8 mouse cellular contexts compared by ENCODE assay signal in genomic region chr2:164745843-164746479, GRCm38 (mm10). TPM values are rescaled to one million over a fixed set of nuclear protein-coding genes. Genes with fewer than 3 reads are reported as not detected.
DNase-seq lines count a peak whose midpoint lies in the region; ATAC-seq and TF ChIP-seq lines count a peak whose summit lies in the region.

Gene Wfdc3, minus strand, starts transcription at chr2:164745931.
Gene Dnttip1, plus strand, starts transcription at chr2:164745983.

- peak within 1 kb of the TSS; percentile 86 for H3K4me3 ChIP-seq in gastrocnemius, adult 2 months
- H3K4me3 ChIP-seq in hindbrain, embryonic 16.5 days (ENCODE audit: low read length), result peak within 1 kb of the TSS; percentile 97

- intact Hi-C loops in gastrocnemius, adult 2 months (cut with DNase I), result no loop called here

- H3K4me1 ChIP-seq in hindbrain, embryonic 16.5 days (ENCODE audit: control insufficient read depth, insufficient read depth, low read depth, low read length), result peaks cover 20% of the 10 kb centered on the region

- peak within 1 kb of the TSS; percentile 92 for H3K4me2 ChIP-seq in hindbrain, embryonic 16.5 days (ENCODE audit: low read length)

- H3K9me3 ChIP-seq in hindbrain, embryonic 16.5 days (ENCODE audit: control insufficient read depth, low read length), result no peaks in the 10 kb centered on the region

- under 1% methylated on average over 65 of the region's 70 CpGs for WGBS in hindbrain, embryonic 16.5 days

- H3K9ac ChIP-seq in hindbrain, embryonic 16.5 days (ENCODE audit: low read depth, low read length), result peak within 1 kb of the TSS; percentile 96

- H3K27ac ChIP-seq in gastrocnemius, adult 2 months, result peak within 1 kb of the TSS; percentile 90
- H3K27ac ChIP-seq in hindbrain, embryonic 16.5 days (ENCODE audit: low read depth, low read length), result peak within 1 kb of the TSS; percentile 81

- ATAC-seq in hindbrain, embryonic 16.5 days, result peak; percentile 93

- H3K27me3 ChIP-seq in hindbrain, embryonic 16.5 days (replicated peaks; ENCODE audit: control insufficient read depth, insufficient read depth, low read length), result no peaks in the 10 kb centered on the region

- no peak for TF ChIP-seq CTCF in gastrocnemius, adult 2 months (IDR thresholded peaks at IDR 0.05)

- DNase-seq in ZHBTc4 (ENCODE audit: low read depth, low spot score), result peak; percentile 96
- DNase-seq in cerebellum, postnatal 4 days (ENCODE audit: low spot score in 2 of 2), result peak; percentile 83 to 94
- DNase-seq in gastrocnemius, adult 2 months, result peak; percentile 96
- peak; percentile 92 to 96 for DNase-seq in left cerebral cortex, adult 18-20 months (ENCODE audit: low spot score in 2 of 2)
- DNase-seq in lung, postnatal 4 days, result peak; percentile 95
- peak; percentile 96 for DNase-seq in retina, postnatal 1 day
- peak; percentile 98 for DNase-seq in thymus, postnatal 4 days

- peaks cover 4% of the 10 kb centered on the region; the same call in 1 of the 2 replicates for H3K36me3 ChIP-seq in hindbrain, embryonic 16.5 days (ENCODE audit: control insufficient read depth, insufficient read depth, low read length)

RNA-seq across cellular contexts. Expression of gene Wfdc3, which starts in this region (rescaled TPM):
- not detected for total RNA-seq in gastrocnemius, adult 2 months (2021)
- 1.6 and 1.7 TPM in 2 replicates for polyA plus RNA-seq in hindbrain, embryonic 16.5 days (2015; fragmentation: Nextera tagmentation; extraction: Ambion mirVana)
- 1 to 10 TPM; 1.3 to 1.5 TPM for total RNA-seq in left cerebral cortex, adult 18-20 months (2021)

RNA-seq across cellular contexts. Expression of gene Dnttip1, which starts in this region (rescaled TPM):
- 10 to 100 TPM; 18.5 to 19.4 TPM for total RNA-seq in gastrocnemius, adult 2 months (2021)
- 55.9 and 60.0 TPM in 2 replicates for polyA plus RNA-seq in hindbrain, embryonic 16.5 days (2015; fragmentation: Nextera tagmentation; extraction: Ambion mirVana)
- total RNA-seq in left cerebral cortex, adult 18-20 months (2021), result 10 to 100 TPM; 34.5 to 37.5 TPM

Comparison
In these comparisons a context has a peak if more than half of its experiments do, and no peak if none do; other contexts are left out.
1. Peak in every context shown above with its lines: DNase-seq, ATAC-seq, H3K4me3 ChIP-seq and H3K27ac ChIP-seq.